Mouse (Mus musculus): ENCODE data around the gene Clic6. TPM values are rescaled to one million over a fixed set of nuclear protein-coding genes. Genes with fewer than 3 reads are reported as not detected.

The Clic6 gene
- polyA plus RNA-seq, 1 experiment from 2014 or later: 9.7 TPM

DNA sequence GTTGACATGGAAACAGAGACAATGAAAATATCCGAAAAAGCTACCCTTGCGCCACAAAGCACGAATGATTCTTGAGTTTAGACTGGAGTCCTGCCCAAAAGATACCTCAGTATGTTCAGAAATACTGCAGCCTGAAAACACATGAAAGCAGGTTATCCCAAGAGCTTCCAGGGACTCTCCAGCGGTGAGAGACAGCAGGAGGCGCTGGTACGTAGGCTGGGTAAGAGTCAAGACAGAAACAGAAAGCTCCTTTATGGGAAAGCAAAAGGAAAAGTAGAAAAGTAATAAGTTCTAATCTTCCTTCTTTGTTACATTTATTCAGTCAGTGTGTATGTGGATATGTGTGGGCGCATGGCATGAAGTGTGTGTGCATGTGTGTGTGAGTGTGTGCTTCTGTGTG is 31.5 kb upstream of the Clic6 start:
- no peaks in the 10 kb centered on the region for H3K27me3 ChIP-seq
- H3K4me2 ChIP-seq: no peak overlapping the region
- ATAC-seq (ENCODE audit: low FRiP score, low read depth): no peak
- H3K27ac ChIP-seq (replicated peaks): no peak overlapping the region
- H3K36me3 ChIP-seq: no peaks in the 10 kb centered on the region
- peaks cover 12% of the 10 kb centered on the region for H3K4me1 ChIP-seq (replicated peaks)
- 86% methylated on average over 7 of the region's 7 CpGs for WGBS
- no peak overlapping the region for H3K4me3 ChIP-seq
- no peaks in the 10 kb centered on the region for H3K9me3 ChIP-seq
- H3K9ac ChIP-seq: no peak overlapping the region

DNA sequence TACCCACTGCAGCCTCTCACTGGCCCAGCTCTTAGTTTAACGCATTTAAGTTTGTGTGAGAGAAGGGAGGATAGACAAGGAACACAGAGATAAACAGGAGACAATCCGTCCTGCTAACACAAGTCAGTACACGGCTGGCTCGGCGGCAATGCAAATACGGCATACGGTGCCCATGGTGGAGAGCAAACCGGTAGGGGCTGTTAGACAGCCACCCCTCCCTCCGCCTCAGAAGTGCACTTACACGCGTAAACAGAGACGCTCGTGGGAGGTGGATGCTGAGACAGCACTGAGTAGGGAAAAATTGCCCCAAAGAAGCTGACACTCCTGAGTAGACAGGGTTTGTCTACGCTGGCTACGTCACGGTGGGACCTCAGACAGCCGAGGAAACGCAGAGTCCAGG is 31.0 kb upstream of the Clic6 start:
- H3K4me2 ChIP-seq: no peak overlapping the region
- H3K9ac ChIP-seq: no peak overlapping the region
- 90% methylated on average over 18 of the region's 18 CpGs for whole genome bisulfite sequencing
- H3K4me1 ChIP-seq (replicated peaks): peaks cover 12% of the 10 kb centered on the region
- no peaks in the 10 kb centered on the region for H3K36me3 ChIP-seq
- H3K9me3 ChIP-seq: no peaks in the 10 kb centered on the region
- H3K27ac ChIP-seq (replicated peaks): no peak overlapping the region
- no peak overlapping the region for H3K4me3 ChIP-seq
- no peaks in the 10 kb centered on the region for H3K27me3 ChIP-seq
- no peak for ATAC-seq (ENCODE audit: low FRiP score, low read depth)

DNA sequence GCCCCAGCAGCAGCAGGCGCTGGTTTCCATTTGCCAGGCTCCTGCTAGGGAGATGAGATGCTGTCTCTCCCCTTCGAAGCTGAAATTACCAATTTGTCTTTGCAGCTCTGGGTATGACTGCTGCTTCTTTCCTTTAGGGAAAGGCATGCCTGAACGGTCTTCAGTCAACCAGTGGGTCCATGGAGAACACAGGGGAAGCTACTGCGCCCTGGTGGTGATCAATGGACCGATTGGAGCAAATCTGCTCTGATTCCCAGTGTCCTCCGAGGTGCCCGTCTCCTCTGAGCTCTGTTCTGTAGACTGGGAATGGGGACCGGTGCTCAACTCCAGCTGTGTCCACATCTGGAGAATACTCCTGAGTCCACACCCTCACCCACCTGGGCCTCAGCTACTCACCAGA is 30.0 kb upstream of the Clic6 start:
- ATAC-seq (ENCODE audit: low FRiP score, low read depth): no peak
- Histone ChIP-seq H3K4me3 (no peak overlapping the region), H3K4me1 (replicated peaks) (peaks cover 12% of the 10 kb centered on the region), H3K36me3 (no peaks in the 10 kb centered on the region), H3K27me3 (no peaks in the 10 kb centered on the region), H3K4me2 (no peak overlapping the region), H3K9ac (no peak overlapping the region), H3K27ac (replicated peaks) (no peak overlapping the region), H3K9me3 (no peaks in the 10 kb centered on the region)
- 60% methylated on average over 8 of the region's 8 CpGs for WGBS

DNA sequence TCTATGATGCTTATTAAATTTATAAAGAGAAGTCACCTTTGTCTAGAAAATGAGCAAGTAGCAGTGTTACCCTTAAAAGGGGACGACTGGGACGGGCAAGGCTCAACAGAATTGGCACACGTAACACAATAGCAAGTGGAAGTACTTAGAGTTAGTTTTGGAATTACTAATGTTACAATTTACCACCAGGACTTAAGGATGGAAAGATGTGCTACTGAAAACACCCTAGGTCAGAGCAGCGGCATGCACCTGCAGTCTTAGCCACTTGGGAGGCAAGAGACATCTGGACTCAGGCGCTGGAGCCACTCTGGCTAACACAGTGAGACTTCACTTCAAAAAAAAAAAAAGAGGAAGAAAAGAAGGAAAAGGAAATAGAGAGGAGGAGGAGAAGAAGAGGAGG is 29.6 kb upstream of the Clic6 start:
- Histone ChIP-seq H3K27me3 (no peaks in the 10 kb centered on the region), H3K4me3 (no peak overlapping the region), H3K4me2 (no peak overlapping the region), H3K9ac (no peak overlapping the region), H3K36me3 (no peaks in the 10 kb centered on the region), H3K9me3 (no peaks in the 10 kb centered on the region), H3K27ac (replicated peaks) (no peak overlapping the region), H3K4me1 (replicated peaks) (peaks cover 12% of the 10 kb centered on the region; the same call in 1 of the 2 replicates)
- ATAC-seq (ENCODE audit: low FRiP score, low read depth): no peak
- 92% methylated on average over 5 of the region's 5 CpGs for WGBS

DNA sequence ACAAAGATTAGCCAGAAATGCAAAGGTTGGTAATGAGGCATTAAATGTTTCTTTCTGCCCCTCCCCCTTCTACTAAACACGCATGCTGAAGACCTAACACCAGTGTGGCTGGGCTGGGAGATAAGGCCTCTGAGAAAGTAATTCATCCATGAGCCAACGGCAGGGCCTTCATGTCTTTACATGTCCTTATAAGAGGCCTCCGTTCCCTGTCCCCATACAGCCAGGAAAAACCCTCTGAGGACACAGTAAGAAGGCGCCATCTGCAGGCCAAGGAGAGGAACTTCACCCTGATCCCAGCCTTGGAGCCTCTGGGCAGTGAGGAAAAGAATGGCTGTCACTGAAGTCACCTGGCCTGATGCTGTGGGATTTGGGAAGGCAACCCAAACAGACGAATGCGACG is 27.9 kb upstream of the Clic6 start:
- WGBS: 24% methylated on average over 7 of the region's 7 CpGs
- H3K4me1 ChIP-seq (replicated peaks): peaks cover 9% of the 10 kb centered on the region; the same call in 1 of the 2 replicates
- no peak overlapping the region for H3K9ac ChIP-seq
- H3K9me3 ChIP-seq: no peaks in the 10 kb centered on the region
- no peak overlapping the region for H3K27ac ChIP-seq (replicated peaks)
- no peaks in the 10 kb centered on the region for H3K36me3 ChIP-seq
- no peak overlapping the region for H3K4me3 ChIP-seq
- ATAC-seq (ENCODE audit: low FRiP score, low read depth): peak; percentile 50
- H3K4me2 ChIP-seq: no peak overlapping the region
- H3K27me3 ChIP-seq: no peaks in the 10 kb centered on the region

DNA sequence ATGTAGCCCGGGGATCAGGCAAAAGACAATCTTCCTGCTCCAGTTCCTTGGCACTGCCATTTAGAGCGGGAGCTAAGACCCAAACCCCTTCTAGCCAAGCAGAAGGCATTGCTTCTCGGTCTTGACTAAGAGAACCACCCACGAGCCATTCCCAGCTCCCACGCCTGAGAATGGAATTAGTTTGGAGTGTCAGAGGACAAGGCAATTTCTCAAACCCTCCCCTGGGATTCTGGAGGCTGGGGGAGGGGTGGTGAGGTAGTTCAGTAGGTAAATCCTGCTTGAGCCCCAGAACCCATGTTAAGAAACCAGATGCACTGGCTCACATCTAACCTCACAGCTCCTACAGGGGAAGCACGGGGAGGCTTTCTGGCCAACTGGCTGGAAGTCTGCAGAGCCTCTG is 24.1 kb upstream of the Clic6 start:
- Histone ChIP-seq H3K27me3 (no peaks in the 10 kb centered on the region), H3K4me1 (replicated peaks) (peaks cover 33% of the 10 kb centered on the region), H3K36me3 (no peaks in the 10 kb centered on the region), H3K27ac (replicated peaks) (no peak overlapping the region), H3K4me2 (no peak overlapping the region), H3K9me3 (no peaks in the 10 kb centered on the region), H3K9ac (no peak overlapping the region), H3K4me3 (no peak overlapping the region)
- ATAC-seq (ENCODE audit: low FRiP score, low read depth): no peak
- WGBS: 76% methylated on average over 6 of the region's 6 CpGs

DNA sequence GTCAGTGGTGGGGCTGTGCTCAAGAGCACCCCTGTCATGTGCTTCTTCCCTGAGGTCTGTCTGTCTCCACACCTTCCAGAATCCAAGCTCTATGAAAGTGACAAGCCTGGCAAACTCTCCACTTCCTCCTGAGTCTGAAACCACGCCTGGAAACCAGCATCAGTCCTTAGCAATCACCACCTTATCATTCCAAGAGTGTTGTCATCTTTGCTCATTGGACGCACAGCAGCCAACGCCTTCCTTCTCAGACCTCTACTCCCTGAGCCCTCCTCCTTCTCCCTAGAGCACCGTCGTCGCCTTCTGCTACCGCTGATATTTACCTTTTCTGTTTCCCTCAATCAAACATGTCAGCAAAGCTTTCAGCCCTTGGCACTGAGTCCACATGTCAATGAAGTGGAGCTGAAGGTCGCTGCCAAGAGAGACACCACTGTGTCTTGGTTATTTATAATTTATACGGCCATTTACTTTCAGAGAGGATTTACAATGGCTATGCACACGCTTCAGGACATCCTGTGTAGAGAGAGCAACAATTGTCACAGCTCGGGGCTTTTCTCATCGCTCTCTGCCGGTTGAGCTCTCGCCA is 21.1 kb upstream of the Clic6 start:
- ATAC-seq (ENCODE audit: low FRiP score, low read depth): no peak
- peaks cover 31% of the 10 kb centered on the region for H3K4me1 ChIP-seq (replicated peaks)
- 18% methylated on average over 14 of the region's 14 CpGs for WGBS
- peak overlapping the region; percentile 60 for H3K9ac ChIP-seq
- H3K4me3 ChIP-seq: peak overlapping the region; percentile 96
- H3K27ac ChIP-seq (replicated peaks): 0 out of 2 replicates have a peak overlapping the region, but pooled peaks have one; percentile 86
- peak overlapping the region; percentile 68 for H3K4me2 ChIP-seq
- no peaks in the 10 kb centered on the region for H3K27me3 ChIP-seq
- no peaks in the 10 kb centered on the region for H3K36me3 ChIP-seq
- no peaks in the 10 kb centered on the region for H3K9me3 ChIP-seq

DNA sequence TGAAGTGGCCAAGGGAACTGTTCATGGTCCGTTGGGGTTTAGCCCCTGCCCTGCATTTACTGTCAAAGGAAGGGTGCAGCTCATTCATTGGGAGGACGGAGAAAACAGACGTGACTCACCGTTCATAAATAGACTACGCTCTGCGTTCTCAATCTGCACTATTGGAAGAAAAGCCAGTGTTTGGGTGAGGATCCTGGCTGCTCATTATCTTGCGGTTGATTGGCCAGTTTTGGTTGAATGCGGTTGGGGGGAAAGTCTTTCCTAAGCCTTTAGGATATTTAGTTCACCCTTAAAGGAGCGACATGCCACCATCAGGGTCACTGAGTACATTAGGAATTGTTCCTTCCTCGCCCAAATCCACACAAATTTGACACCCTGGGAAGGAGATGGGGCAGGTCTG is 20.3 kb upstream of the Clic6 start:
- WGBS: 6% methylated on average over 10 of the region's 10 CpGs
- Histone ChIP-seq H3K9me3 (no peaks in the 10 kb centered on the region), H3K9ac (peak overlapping the region; percentile 60), H3K4me3 (peak overlapping the region; percentile 96), H3K27me3 (no peaks in the 10 kb centered on the region), H3K36me3 (no peaks in the 10 kb centered on the region), H3K4me2 (peak overlapping the region; percentile 68), H3K27ac (replicated peaks) (peak overlapping the region; percentile 86), H3K4me1 (replicated peaks) (peaks cover 31% of the 10 kb centered on the region)
- ATAC-seq (ENCODE audit: low FRiP score, low read depth): no peak

DNA sequence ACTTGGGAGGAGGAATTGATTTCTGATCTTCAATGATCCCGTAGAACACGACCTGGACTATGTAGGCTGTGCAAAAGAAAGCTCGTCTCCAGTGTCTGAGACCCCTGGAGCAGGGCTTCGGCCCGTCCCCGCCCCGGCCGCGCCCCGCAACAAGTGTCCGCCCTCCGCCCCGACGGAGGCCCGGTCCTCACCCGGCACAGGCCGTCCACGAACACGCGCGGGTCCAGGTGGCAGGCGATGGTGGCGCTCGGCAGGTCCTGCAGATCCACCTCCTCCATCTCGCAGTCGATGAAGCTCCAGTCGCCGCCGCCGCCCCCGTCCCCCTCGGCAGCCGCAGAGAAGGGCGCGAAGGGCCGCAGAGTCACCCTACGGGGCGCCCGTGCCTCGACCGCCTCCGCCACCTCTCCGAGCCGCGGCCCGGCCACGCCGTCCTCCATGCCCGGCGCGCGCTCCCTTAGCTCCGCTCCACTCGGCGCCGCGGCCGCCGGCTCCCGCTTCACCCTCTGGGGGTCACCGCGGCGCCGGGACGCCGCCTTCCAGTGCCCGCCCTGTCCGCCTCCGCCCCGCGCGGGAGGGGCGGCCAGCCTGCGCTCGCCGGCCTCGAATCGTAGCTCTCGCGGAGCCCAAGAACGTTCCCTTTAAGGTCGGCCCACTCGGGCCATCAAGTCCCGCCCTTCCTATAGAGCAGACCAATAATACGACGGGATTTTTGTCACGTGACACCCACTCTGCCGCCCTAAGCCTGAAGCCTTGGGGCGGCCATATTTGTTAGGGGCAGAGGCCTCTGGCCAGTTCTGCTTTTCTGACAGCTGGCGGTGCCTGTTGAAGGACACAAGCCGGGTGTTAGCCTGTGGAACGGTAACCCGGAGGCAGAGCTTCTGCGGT is 19.7 kb upstream of the Clic6 start:
- Histone ChIP-seq H3K4me2 (peak overlapping the region; percentile 68), H3K27ac (replicated peaks) (peak overlapping the region; percentile 86), H3K9me3 (no peaks in the 10 kb centered on the region), H3K4me1 (replicated peaks) (peaks cover 31% of the 10 kb centered on the region), H3K36me3 (no peaks in the 10 kb centered on the region), H3K9ac (peak overlapping the region; percentile 60), H3K27me3 (no peaks in the 10 kb centered on the region), H3K4me3 (peak overlapping the region; percentile 96)
- peak; percentile 98 for ATAC-seq (ENCODE audit: low FRiP score, low read depth)
- WGBS: under 1% methylated on average over 93 of the region's 94 CpGs

DNA sequence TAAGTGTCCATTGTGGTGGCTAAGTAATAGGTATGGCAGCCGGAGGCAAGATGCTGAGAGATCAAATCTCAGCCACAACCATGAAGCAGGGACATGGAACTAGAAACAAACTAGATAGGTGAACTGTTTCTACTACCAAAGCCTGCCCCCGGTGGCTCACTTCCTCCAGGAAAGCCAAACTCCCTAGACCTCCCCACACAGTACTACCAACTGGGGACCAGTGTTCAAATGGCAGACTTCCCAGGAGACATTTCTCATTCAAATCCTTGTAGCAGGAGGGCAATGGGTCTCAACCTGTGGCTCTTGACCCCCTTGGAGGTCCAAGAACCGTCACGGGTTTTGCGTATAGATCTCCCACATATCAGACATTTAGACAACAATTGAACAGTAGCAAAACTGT is 18.5 kb upstream of the Clic6 start:
- 73% methylated on average over 5 of the region's 5 CpGs for WGBS
- Histone ChIP-seq H3K4me1 (replicated peaks) (peaks cover 31% of the 10 kb centered on the region), H3K4me3 (no peak overlapping the region), H3K4me2 (no peak overlapping the region), H3K27me3 (no peaks in the 10 kb centered on the region), H3K9ac (no peak overlapping the region), H3K9me3 (no peaks in the 10 kb centered on the region), H3K36me3 (no peaks in the 10 kb centered on the region), H3K27ac (replicated peaks) (0 out of 2 replicates have a peak overlapping the region, but pooled peaks have one; percentile 75)
- ATAC-seq (ENCODE audit: low FRiP score, low read depth): no peak

DNA sequence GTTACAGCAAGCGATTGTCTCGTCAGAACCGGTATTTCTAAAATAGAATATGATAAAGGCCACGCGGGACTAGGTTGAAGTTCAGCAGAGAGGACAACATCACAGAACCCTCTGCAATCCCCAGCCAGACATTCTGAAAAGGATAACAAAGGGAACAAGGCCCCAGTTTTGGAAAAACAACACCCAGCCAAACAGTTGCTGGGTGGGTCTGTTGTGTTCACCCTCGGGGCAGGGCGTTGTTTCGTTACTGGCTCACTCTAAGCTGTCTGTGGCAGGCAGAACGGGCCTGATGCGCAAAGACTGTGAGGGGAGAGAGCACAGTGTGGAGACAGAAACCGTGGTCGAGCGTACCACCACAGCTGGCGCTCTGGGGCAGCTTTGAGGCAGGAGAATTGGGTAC is 17.1 kb upstream of the Clic6 start:
- ATAC-seq (ENCODE audit: low FRiP score, low read depth): no peak
- Histone ChIP-seq H3K27me3 (no peaks in the 10 kb centered on the region), H3K4me2 (no peak overlapping the region), H3K27ac (replicated peaks) (no peak overlapping the region), H3K9me3 (no peaks in the 10 kb centered on the region), H3K4me1 (replicated peaks) (peaks cover 24% of the 10 kb centered on the region), H3K4me3 (no peak overlapping the region), H3K36me3 (no peaks in the 10 kb centered on the region), H3K9ac (no peak overlapping the region)
- 76% methylated on average over 14 of the region's 14 CpGs for WGBS

DNA sequence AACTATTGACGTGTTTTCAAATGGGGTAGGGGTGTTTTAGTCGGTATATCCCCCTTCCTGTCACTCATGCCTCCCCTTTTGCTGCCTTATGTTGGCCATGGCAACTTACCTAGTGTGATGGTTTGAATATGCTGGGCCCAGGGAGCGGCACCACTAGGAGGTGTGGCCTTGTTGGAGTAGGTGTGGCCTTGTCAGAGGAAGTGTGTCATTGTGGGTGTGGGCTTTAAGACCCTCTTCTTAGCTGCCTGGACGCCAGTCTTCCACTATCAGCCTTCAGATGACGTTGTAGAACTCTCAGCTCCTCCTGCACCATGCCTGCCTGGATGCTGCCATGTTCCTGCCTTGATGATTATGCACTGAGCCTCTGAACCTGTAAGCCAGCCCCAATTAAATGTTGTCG is 14.8 kb upstream of the Clic6 start, which contains the start of gene Rcan1:
TSS of gene Rcan1 (minus strand) at position 162 of the 400 bp plus-strand sequence.
- 0 out of 2 replicates have a peak, but pooled peaks cover 3% of the 10 kb centered on the region for H3K4me1 ChIP-seq (replicated peaks)
- H3K27me3 ChIP-seq: no peaks in the 10 kb centered on the region
- WGBS: 70% methylated on average over 6 of the region's 6 CpGs
- H3K9ac ChIP-seq: no peak within 1 kb of the TSS
- no peaks in the 10 kb centered on the region for H3K36me3 ChIP-seq
- no peak within 1 kb of the TSS for H3K4me2 ChIP-seq
- no peak within 1 kb of the TSS for H3K27ac ChIP-seq (replicated peaks)
- ATAC-seq (ENCODE audit: low FRiP score, low read depth): no peak
- no peak within 1 kb of the TSS for H3K4me3 ChIP-seq
- H3K9me3 ChIP-seq: no peaks in the 10 kb centered on the region

All from hindbrain, embryonic 15.5 days (tissue).